Mouse (Mus musculus): Measurements from ENCODE around the gene Pbx1.
A peak's percentile ranks its signal among the peaks of the same experiment; 100 is the strongest.

Gene Pbx1

GRCm38 (mm10) chr1:168258856-168259255 lies 173.2 kb downstream of the Pbx1 start:
- DNase-seq = no peak

DNA sequence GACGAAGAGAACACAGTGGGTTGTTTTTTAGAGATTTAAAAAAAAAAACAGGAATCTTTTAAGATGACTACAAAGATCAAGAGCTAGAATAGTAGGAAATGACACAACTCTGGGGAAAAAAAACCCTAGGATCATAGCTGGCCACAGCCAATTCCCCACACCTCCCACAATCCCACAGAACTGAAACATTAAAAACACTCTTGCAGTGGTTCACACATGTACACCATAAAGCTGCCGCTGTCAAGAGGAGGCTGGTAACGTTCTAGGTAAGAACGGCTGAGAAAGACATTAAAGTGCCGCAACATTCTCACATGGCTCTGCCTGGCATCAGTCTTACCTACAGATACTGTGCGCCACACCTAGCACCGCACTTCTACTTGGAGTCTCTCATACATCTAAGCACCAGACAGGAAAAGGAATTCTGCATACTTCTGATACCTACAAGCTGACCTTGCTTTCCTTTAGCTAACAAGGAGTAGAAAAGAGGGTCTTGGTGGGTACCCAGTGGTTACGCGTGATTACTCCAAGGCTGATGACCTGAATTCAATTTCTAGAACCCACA lies 176.6 kb downstream of the Pbx1 start:
- no peak for DNase-seq

GRCm38 (mm10) chr1:168246968-168247724 lies 184.9 kb downstream of the Pbx1 start:
- DNase-seq = no peak

DNA sequence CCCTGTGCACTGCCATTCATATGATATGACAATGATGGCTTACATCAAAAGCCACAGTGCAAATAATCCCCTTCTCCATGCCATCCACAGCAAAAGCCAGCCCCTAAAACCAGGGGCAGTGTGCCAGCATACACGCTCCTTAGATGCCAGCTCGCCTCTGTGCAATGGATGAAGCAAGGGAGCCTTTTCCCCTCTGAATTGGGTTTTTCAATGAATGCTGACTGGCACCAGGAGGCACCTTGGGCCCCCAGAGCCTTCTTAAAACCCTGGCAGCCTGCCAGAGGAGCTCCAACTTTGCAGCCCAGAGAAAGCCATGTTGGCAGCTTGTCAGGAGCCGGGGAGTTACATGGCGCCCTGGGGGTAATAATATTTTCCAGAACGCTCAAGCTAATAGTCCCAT lies 186.5 kb downstream of the Pbx1 start:
- no peak for DNase-seq

- DNase-seq = no peak
Observed at GRCm38 (mm10) chr1:168243759-168244158, 188.3 kb downstream of the Pbx1 start.

DNA sequence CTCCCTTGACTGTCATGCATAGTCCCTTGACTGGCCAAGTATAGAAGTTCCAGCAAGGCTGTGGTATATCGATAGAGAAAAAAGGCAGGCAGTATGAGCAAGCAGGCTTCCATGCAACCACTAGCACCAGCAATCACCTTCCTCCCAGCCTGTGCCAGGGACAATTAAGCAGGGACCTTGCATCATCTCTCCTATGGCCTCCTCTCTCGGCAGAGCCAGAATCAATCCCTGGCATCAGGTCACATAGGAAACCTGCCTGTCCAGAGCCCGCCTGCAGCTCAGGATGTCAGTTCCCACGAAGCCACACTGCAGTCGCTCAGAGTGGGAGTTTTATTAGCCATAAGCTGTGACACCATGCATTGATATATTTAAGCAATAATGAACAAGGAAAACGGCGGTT lies 189.0 kb downstream of the Pbx1 start:
- DNase-seq = no peak

DNA sequence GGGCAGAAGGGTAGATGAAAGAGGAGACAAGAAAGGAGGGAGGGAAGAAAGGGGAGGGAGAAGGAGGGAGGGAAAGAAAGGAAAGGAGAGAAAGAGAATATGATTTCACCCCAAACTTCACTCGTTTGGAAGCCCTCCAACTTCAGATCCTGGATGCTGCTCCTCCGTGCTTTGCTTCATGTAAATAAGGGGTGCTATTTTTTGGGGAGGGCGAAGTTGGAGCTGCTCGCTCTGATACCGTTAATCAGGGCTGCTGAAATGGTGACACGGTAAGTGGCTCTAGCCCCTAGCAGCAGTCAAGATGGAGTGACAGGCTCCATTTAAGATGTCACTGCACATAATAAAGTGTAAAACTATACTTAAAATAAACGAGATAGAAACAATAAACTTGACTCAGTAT lies 190.8 kb downstream of the Pbx1 start:
- DNase-seq = no peak

DNA sequence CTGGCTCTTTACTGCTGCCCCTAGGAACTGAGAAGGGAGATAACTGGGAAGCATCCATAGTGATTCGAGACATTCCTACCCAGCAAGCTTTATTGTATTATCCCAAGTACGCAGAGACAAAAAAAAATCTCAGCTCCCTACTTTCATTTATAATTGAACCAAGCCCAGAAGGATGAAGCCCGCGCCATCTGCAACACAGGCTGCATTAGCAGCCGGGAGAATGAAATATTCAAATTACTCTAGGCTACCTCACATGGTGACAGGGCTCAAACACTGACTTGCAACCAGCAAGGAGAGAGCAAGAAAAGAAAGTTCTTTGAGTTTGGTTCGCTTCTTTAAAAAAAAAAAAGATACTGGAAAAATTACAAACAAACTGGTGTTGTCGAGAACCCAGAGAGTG lies 191.2 kb downstream of the Pbx1 start:
- no peak for DNase-seq

GRCm38 (mm10) chr1:168240386-168240785 lies 191.7 kb downstream of the Pbx1 start:
- no peak for DNase-seq

- no peak for DNase-seq
Observed at GRCm38 (mm10) chr1:168236101-168236500, 196.0 kb downstream of the Pbx1 start.

- DNase-seq = no peak
Observed at GRCm38 (mm10) chr1:168234355-168234754, 197.7 kb downstream of the Pbx1 start.

- no peak for DNase-seq
Observed at GRCm38 (mm10) chr1:168233182-168233581, 198.9 kb downstream of the Pbx1 start.

GRCm38 (mm10) chr1:168231548-168232429 lies 200.3 kb downstream of the Pbx1 start:
- DNase-seq = no peak

DNA sequence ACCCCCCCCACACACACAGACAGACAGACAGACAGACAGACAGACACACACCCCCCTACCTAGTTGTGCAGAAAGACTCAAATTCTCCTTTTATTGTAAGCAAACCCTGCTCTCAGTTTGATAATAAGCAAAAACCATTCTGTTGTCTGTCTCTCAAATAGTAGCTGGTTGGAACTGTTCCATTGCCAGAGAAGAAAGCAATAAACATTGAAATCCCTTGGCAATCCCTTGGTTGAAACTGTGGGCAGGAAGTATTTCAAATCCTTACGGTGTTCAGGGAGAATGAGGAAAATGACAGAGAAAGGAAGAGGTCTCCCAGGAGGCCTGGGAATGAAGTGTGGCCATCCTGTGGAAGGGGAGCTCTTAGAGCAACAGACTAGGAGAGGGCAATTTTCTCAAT lies 201.2 kb downstream of the Pbx1 start:
- no peak for DNase-seq

DNA sequence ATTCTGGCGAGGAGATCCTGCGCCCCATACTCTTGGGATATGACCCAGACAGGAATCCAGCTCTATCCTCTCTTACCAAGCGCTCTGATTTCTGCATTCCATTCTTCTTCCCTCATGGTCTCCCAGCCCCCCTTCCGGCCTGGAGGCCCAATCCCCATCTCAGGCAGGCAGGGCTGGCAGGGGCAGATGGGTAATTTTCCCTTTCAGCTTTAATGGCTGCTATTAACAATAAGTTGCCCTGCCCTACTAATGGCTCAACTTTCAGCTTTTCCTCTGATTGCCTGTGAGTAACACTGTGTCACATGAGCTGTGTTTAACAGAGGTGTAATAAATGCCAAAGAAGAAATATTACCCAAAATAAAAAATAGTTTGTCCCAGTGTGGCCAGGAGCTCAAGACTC lies 201.9 kb downstream of the Pbx1 start:
- DNase-seq = no peak

GRCm38 (mm10) chr1:168228756-168229526 lies 203.1 kb downstream of the Pbx1 start:
- no peak for DNase-seq

DNA sequence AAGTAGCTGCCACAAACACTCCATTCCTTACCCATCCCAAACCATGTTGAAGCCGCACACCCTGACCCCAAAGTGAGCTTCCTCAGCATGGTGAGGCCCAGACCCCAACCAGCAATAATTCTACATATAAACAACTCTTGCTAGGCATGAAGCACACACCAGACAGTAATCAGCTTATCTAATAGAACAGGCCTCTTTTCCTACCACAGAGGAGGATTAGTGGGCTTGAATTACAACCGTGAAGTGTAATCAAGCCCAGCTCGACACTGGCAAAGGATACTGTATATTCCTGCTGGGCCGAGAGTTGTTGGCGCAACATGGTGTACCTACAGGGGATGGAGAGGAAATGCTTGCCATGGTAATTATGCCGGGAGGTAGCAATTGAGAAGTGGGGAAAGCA lies 205.9 kb downstream of the Pbx1 start:
- DNase-seq = no peak

DNA sequence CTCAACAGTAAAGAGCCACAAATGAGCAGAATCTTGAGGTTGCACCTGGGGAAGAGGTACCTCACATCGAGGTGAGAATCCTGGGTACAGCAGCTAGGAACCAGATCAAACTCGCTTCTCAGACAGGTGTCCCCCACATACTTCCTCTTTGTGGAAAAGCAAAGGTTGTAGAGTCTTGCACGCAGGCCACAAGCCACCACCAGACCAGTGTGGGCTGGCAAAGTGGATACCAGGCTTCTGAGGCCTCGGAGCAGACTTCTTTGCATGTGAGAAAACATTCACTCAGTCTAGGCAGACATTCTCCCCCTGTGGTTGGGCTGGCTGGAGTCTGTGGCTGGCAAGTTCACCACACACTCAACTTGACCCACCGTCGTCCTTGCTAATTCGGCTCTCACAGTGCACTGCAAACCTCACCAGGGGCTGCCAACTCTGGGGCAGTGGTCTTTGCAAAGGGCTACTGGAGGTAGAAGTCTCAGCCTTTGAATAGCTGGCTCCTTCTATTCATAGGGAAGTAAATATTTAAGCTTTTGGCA lies 206.4 kb downstream of the Pbx1 start:
- no peak for DNase-seq

GRCm38 (mm10) chr1:168224218-168224617 lies 207.9 kb downstream of the Pbx1 start:
- no peak for DNase-seq

GRCm38 (mm10) chr1:168222794-168223193 lies 209.3 kb downstream of the Pbx1 start:
- DNase-seq = no peak

DNA sequence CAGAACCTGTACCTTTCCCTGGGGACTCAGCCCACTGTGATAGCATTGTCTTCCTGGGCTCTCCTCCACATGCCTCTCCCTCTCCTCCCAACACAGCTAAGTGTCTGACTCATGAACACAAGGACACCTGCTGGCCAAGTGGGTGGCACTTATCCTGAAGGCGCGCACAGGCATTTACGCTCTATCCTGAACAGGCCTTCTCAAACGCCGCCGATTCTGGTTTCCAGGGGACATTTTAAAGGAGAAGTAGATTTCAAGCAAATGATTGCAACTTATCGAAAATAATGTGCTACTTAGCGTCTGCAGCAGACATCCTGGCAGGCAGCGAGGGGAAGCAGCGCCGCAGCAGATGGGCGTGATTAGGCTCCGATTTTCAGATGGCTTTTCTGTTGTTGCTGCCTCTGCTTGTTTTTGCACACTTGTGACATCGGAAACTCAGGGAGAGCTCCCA lies 211.0 kb downstream of the Pbx1 start:
- DNase-seq = peak; percentile 58

DNA sequence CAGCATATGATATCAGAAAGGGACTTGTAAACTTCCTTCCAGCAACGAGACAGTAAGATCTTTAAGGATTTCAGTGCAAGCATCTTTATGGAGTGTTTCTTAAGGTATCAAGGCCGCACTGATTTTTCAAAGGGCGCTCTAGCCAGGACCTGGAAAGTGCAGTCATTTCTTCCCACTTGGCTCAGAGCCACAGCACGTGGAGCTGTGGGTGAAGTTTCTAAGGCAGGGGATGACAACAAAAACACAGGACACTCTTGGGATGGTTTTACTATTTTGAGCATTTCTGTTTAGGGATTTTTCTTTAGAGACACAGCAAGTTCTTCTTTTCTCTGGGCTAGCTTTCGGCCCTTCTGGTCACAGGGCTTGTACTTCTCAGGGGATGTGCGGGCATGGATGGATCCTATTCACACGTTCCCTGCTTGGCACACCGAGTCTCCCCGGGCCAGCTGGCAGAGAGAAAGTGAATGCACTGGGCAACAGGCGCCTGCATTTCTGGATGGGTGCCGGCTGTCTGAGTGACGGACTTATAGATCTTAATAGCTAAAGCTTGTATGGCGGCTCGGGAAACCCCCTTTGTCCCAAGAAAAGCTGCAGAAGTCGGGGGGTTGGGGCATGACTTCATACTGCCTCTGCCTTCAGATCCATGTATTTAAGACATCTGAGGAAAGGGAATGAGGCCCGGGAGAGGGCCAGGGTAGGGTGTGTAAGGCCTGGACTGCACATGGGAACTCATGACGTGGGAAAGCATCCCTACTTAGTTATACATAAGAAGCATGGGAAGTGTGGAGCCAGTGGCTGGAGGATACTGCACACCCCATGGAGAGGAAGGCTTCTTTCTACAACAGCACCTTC lies 215.9 kb downstream of the Pbx1 start:
- DNase-seq = peak; percentile 80

Measured in cerebellum, adult 9-10 months (tissue).